Mouse (Mus musculus) ovary, adult 18-20 months (tissue): ENCODE data around the gene Khnyn.

Experiments used
- DNase-seq: peaks from one replicate; pipeline ENCODE4 v3.0.0; 2022; ENCODE audit warnings: low spot score, mixed read lengths

Khnyn gene

GRCm38 (mm10) chr14:55873242-55873713 is 11.5 kb upstream of the Khnyn start:
- DNase-seq, result no peak

- no peak for DNase-seq
These were observed 10.7 kb upstream of the Khnyn start for GRCm38 (mm10) chr14:55873714-55874683.

GRCm38 (mm10) chr14:55877469-55878315 is 7.1 kb upstream of the Khnyn start:
- DNase-seq, result no peak

- no peak for DNase-seq
These were observed 6.3 kb upstream of the Khnyn start for GRCm38 (mm10) chr14:55878316-55878940.

GRCm38 (mm10) chr14:55879623-55880022 is 5.1 kb upstream of the Khnyn start:
- DNase-seq, result no peak

- no peak for DNase-seq
These were observed 3.8 kb upstream of the Khnyn start for GRCm38 (mm10) chr14:55880982-55881381.

GRCm38 (mm10) chr14:55882171-55882641 is 2.5 kb upstream of the Khnyn start:
- DNase-seq, result no peak

- DNase-seq, result no peak
These were observed 1.5 kb upstream of the Khnyn start for GRCm38 (mm10) chr14:55883149-55883661.

GRCm38 (mm10) chr14:55883663-55884062 is 1.1 kb upstream of the Khnyn start:
- no peak for DNase-seq

- peak; percentile 83 for DNase-seq
These were observed 581 bp upstream of the Khnyn start, which contains the start of gene Cbln3 for GRCm38 (mm10) chr14:55884166-55884565. Gene Cbln3, minus strand, starts transcription at chr14:55884392.

GRCm38 (mm10) chr14:55885114-55885790 is 505 bp downstream of the Khnyn start:
- no peak for DNase-seq

GRCm38 (mm10) chr14:55885791-55886271 is 1.1 kb downstream of the Khnyn start:
- no peak for DNase-seq

- DNase-seq, result no peak
These were observed 2.0 kb downstream of the Khnyn start for GRCm38 (mm10) chr14:55886571-55887382.

GRCm38 (mm10) chr14:55897671-55898070 is 12.9 kb downstream of the Khnyn start:
- DNase-seq, result no peak

GRCm38 (mm10) chr14:55898947-55899346 is 14.2 kb downstream of the Khnyn start:
- no peak for DNase-seq

- DNase-seq, result peak; percentile 77
These were observed 15.1 kb downstream of the Khnyn start, which contains the start of gene Sdr39u1 for GRCm38 (mm10) chr14:55899701-55900413. Gene Sdr39u1, minus strand, starts transcription at chr14:55900293.

- no peak for DNase-seq
These were observed 15.6 kb downstream of the Khnyn start for GRCm38 (mm10) chr14:55900414-55900755.

- DNase-seq, result no peak
These were observed 20.8 kb downstream of the Khnyn start for GRCm38 (mm10) chr14:55905518-55905917.

- no peak for DNase-seq
These were observed 28.7 kb downstream of the Khnyn start for GRCm38 (mm10) chr14:55913406-55913805.
